Mouse (Mus musculus) brain, embryonic 14.5 days (tissue): ENCODE measurements around the gene Tead4.

ENCODE experiments used
- CTCF ChIP-seq: fragments of 200-500 bp; IDR thresholded peaks from 2 replicates; pipeline ENCODE4 v1.5.1; 2012; ENCODE audit warnings: inconsistent platforms, mild to moderate bottlenecking, moderate library complexity, borderline replicate concordance; ENCODE audit not compliant: insufficient read depth, insufficient read length; ENCODE audit errors: extremely low read depth
- POLR2A ChIP-seq: fragments of 200-500 bp; IDR thresholded peaks from 2 replicates; pipeline ENCODE4 v1.6.1; 2012; ENCODE audit warnings: mild to moderate bottlenecking, inconsistent platforms, borderline replicate concordance; ENCODE audit not compliant: poor library complexity, insufficient read depth, insufficient read length, severe bottlenecking; ENCODE audit errors: extremely low read depth

DNA sequence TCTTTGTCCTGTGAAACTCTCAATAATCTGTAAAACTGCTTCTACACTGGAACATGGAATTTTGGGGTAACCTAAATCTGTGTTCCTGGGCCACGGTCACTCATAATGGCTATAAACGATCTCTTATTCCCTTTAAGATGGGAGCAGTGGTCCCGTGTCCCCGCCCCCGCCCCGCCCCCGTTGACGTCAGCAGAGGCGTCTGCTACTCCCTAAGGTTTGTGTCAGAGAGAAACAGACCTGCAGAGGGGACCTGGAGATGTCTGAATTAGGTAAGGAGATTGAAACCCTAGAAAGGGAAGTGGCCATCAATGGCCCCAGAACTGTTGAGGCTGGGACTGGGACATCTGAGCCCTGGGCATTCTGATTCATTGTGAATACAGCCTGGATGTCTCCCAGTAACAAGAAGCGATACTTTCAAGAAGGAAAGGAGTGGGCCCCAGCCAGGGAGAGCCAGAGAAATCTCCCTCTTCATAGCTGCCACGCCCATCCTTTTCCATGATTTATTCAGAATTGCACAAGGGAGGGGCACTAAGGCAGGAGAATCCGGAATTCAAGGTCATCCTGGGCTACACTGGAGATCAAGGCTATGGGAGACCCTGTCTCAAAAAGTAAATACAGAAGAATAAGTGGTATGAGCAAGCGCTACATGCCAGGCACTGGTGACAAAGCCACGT is 20.0 kb downstream of the Tead4 start:
- no peak for TF ChIP-seq CTCF
- no peak for TF ChIP-seq POLR2A
